Mouse (Mus musculus) layer of hippocampus, postnatal 14 days (tissue): ENCODE measurements around the gene Kctd2. TPM values are rescaled to one million over a fixed set of nuclear protein-coding genes. Genes with fewer than 3 reads are reported as not detected.
A peak's percentile ranks its signal among the peaks of the same experiment; 100 is the strongest.

Experiments used
- DNase-seq, 2 experiments: peaks; one replicate each; pipeline ENCODE4 v3.0.0; 2021 to 2022; ENCODE audit warnings: low spot score in 2 of 2, mixed read lengths in 1 of 2
- total RNA-seq, 2 experiments: library from RNA; stranded (reverse); gene quantifications; 2 replicates each; pipeline ENCODE4 v1.2.3; 2021

Kctd2 gene
- total RNA-seq, 2 experiments from 2014 or later = 59.0 to 68.3 TPM

- no peak for DNase-seq
These were observed 19.8 kb upstream of the Kctd2 start for GRCm38 (mm10) chr11:115400126-115400525.

GRCm38 (mm10) chr11:115400630-115401391 is 19.1 kb upstream of the Kctd2 start:
- peak; percentile 44 to 63 for DNase-seq

GRCm38 (mm10) chr11:115403338-115404124 is 16.4 kb upstream of the Kctd2 start, which contains the start of gene Mrpl58:
TSS of gene Mrpl58 (plus strand) at chr11:115403752.
- peak; percentile 88 to 92 for DNase-seq

- no peak for DNase-seq
These were observed 14.2 kb upstream of the Kctd2 start for GRCm38 (mm10) chr11:115405723-115406122.

GRCm38 (mm10) chr11:115406858-115407401 is 13.0 kb upstream of the Kctd2 start:
- no peak for DNase-seq

- DNase-seq = no peak
These were observed 11.5 kb upstream of the Kctd2 start for GRCm38 (mm10) chr11:115408266-115408920.

GRCm38 (mm10) chr11:115409556-115409955 is 10.4 kb upstream of the Kctd2 start:
- no peak for DNase-seq

- DNase-seq = peak; percentile 51 to 57
These were observed 635 bp downstream of the Kctd2 start for GRCm38 (mm10) chr11:115420336-115421190.

- DNase-seq = no peak
These were observed 1.4 kb downstream of the Kctd2 start for GRCm38 (mm10) chr11:115421328-115421727.

GRCm38 (mm10) chr11:115421972-115422371 is 2.0 kb downstream of the Kctd2 start:
- DNase-seq = no peak

- no peak for DNase-seq
These were observed 3.2 kb downstream of the Kctd2 start for GRCm38 (mm10) chr11:115423091-115423490.

GRCm38 (mm10) chr11:115424666-115425065 is 4.7 kb downstream of the Kctd2 start:
- DNase-seq = no peak

- no peak for DNase-seq
These were observed 5.7 kb downstream of the Kctd2 start for GRCm38 (mm10) chr11:115425671-115426070.

GRCm38 (mm10) chr11:115427482-115428331 is 7.8 kb downstream of the Kctd2 start:
- DNase-seq = peak; percentile 80 to 84

- no peak for DNase-seq
These were observed 9.4 kb downstream of the Kctd2 start for GRCm38 (mm10) chr11:115429307-115429706.

- DNase-seq = no peak
These were observed 10.6 kb downstream of the Kctd2 start for GRCm38 (mm10) chr11:115430561-115430960.

GRCm38 (mm10) chr11:115432814-115433213 is 12.9 kb downstream of the Kctd2 start:
- no peak for DNase-seq

GRCm38 (mm10) chr11:115433342-115433741 is 13.4 kb downstream of the Kctd2 start:
- DNase-seq = no peak

- no peak for DNase-seq
These were observed 15.8 kb downstream of the Kctd2 start for GRCm38 (mm10) chr11:115435596-115436337.
